Mouse (Mus musculus): Measurements from ENCODE around the gene Slc25a45. TPM values are rescaled to one million over a fixed set of nuclear protein-coding genes. Genes with fewer than 3 reads are reported as not detected.
A peak's percentile ranks its signal among the peaks of the same experiment; 100 is the strongest.

Slc25a45 gene
- polyA plus RNA-seq, 1 experiment from 2014 or later, result 2.3 TPM

DNA sequence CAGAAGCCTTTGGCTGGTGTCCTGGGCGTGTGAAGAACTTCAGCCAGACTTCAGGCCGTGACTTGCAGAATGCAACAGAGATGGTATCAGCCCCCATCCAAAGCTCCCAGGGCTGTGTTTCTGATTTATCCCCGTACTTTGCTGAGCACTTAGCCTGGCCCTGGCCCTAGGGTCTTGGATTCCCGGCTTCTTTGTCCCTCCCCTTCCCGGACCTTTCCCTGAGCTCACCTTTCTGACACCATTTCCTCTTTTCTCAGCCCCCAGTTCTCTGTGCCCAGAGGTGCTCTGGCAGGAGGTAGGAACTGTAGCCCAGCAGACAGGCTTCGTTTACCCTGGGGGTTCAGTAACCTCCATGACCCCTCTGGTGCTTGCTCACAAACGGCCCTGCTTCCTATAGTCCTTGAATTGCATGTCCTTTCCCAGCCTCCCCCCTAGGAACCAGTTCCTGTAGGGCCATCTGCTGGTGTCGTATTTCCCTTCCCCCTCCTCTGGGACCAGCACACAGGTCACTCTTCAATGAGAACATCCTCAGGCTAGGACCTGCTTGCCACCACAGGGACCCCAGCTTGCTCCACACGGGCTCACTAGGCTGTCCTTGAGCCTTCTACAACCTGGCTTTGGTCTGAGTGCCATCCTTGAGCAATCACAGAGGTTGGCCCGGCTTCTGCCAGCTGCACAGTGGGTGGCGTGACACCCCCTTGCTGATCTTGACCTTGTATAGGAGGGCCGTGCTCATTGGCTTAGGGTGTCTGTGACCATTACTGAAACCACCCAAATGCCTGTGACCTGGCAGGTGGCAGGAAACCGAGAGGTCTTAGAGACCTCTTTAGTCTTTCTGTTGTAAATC, 28.6 kb upstream of the Slc25a45 start:
- H3K4me3 ChIP-seq (ENCODE audit: low read depth, low read length), result 0 out of 2 replicates have a peak overlapping the region, but pooled peaks have one; percentile 8
- H3K4me1 ChIP-seq (ENCODE audit: control insufficient read depth, insufficient read depth, low read length), result peaks cover 75% of the 10 kb centered on the region
- no peak for ATAC-seq (replicated peaks; ENCODE audit: insufficient number of reproducible peaks, low FRiP score, low TSS enrichment)
- H3K27ac ChIP-seq (ENCODE audit: low read depth, low read length), result peak overlapping the region; percentile 97
- peak overlapping the region; percentile 67 for H3K9ac ChIP-seq (ENCODE audit: low read depth, low read length)
- H3K27me3 ChIP-seq (ENCODE audit: control insufficient read depth, insufficient read depth, low read length), result no peaks in the 10 kb centered on the region
- 32% methylated on average over 13 of the region's 13 CpGs for WGBS (ENCODE audit: insufficient replicate concordance)
- H3K4me2 ChIP-seq, result peak overlapping the region; percentile 63
- peaks cover 6% of the 10 kb centered on the region; the same call in 1 of the 2 replicates for H3K36me3 ChIP-seq (ENCODE audit: control insufficient read depth, insufficient read depth, low read length)
- H3K9me3 ChIP-seq (replicated peaks; ENCODE audit: control insufficient read depth, low read length), result no peaks in the 10 kb centered on the region

DNA sequence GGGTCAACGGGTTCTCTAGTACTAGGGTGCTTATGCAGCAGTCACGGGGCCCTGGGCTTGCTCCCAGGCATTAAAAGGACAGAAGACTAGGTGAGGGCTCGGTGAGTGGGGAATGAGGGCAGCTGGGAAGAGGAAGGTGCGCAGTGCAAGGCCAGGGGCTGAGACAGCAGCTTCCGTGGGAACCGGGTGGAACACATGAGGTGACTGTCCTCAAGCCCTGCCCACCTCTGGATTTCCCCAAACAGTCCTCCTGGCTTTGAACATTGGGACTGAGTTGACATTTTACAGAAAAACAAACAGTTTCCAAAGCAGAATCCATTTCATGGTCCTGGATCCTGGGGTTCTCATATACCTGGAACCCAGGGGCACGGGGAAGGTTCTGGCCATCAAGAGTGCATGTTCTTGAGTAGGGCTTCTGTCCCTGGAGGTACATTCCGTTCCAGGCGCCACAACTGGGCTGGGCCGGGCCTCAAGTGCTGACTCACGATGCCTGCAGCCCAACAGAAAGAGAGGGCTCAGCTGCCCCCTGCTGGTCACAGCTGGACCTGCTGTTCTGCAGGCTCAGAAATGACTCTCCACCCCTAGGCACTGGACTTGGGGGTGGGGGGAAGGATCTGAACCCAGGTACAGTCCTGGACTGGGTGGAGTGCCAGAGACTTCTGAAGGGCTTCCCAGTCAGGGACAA, 27.6 kb upstream of the Slc25a45 start:
- Histone ChIP-seq H3K36me3 (ENCODE audit: control insufficient read depth, insufficient read depth, low read length) (peaks cover 11% of the 10 kb centered on the region; the same call in 1 of the 2 replicates), H3K27ac (ENCODE audit: low read depth, low read length) (peak overlapping the region; percentile 51), H3K4me1 (ENCODE audit: control insufficient read depth, insufficient read depth, low read length) (peaks cover 66% of the 10 kb centered on the region), H3K4me3 (ENCODE audit: low read depth, low read length) (0 out of 2 replicates have a peak overlapping the region, but pooled peaks have one; percentile 5), H3K27me3 (ENCODE audit: control insufficient read depth, insufficient read depth, low read length) (no peaks in the 10 kb centered on the region), H3K4me2 (peak overlapping the region; percentile 29; the same call in 1 of the 2 replicates), H3K9me3 (replicated peaks; ENCODE audit: control insufficient read depth, low read length) (no peaks in the 10 kb centered on the region), H3K9ac (ENCODE audit: low read depth, low read length) (peak overlapping the region; percentile 0; the same call in 1 of the 2 replicates)
- 28% methylated on average over 11 of the region's 11 CpGs for WGBS (ENCODE audit: insufficient replicate concordance)
- ATAC-seq (replicated peaks; ENCODE audit: insufficient number of reproducible peaks, low FRiP score, low TSS enrichment), result peak; percentile 12; the same call in 1 of the 2 replicates

DNA sequence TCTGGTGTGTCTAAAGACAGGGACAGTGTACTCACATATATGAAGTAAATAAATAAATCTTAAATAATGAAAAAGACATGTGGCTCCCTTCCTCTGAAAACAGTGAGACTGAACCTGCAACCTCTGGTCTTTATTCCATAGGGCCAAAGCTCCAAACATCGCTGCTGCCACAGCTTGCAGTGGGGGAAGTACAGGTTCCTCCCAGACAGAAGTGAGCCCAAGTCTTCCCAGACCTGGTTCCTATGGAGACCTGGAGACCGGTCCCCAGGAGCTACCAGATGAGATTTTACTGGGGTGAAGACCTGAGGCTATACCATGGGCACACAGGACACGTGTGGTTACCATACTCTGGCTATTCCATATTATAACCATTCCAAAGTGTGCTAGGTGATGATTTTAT, 26.7 kb upstream of the Slc25a45 start:
- no peaks in the 10 kb centered on the region for H3K9me3 ChIP-seq (replicated peaks; ENCODE audit: control insufficient read depth, low read length)
- H3K4me3 ChIP-seq (ENCODE audit: low read depth, low read length), result no peak overlapping the region
- 84% methylated on average over 3 of the region's 3 CpGs for WGBS (ENCODE audit: insufficient replicate concordance)
- H3K9ac ChIP-seq (ENCODE audit: low read depth, low read length), result no peak overlapping the region
- peaks cover 60% of the 10 kb centered on the region for H3K4me1 ChIP-seq (ENCODE audit: control insufficient read depth, insufficient read depth, low read length)
- peaks cover 14% of the 10 kb centered on the region for H3K36me3 ChIP-seq (ENCODE audit: control insufficient read depth, insufficient read depth, low read length)
- no peak overlapping the region for H3K4me2 ChIP-seq
- H3K27ac ChIP-seq (ENCODE audit: low read depth, low read length), result no peak overlapping the region
- no peaks in the 10 kb centered on the region for H3K27me3 ChIP-seq (ENCODE audit: control insufficient read depth, insufficient read depth, low read length)
- no peak for ATAC-seq (replicated peaks; ENCODE audit: insufficient number of reproducible peaks, low FRiP score, low TSS enrichment)

DNA sequence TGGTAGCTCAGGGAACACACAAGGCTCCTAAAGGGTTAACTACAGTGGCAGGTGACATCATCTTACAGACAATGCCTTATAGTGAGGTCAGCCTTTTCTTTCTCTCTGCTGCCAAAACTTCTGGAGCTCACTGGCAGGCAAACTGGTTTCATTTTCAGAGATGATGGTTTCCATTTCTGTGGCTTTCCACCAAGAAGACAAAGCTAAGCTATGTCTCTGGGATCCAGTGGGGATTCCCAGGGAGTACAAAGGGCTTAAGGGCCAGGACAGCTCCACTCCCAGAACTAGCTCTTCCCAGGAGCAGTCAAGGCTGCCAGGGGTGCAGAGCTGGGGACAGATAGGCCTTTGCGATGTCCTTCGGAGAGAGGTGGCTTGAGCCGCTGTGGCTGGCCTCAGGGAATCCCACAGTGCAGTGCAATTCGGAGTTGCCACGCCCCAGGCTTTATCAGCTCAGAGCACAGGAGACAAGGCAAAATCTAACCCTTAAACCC, 26.1 kb upstream of the Slc25a45 start:
- no peak for ATAC-seq (replicated peaks; ENCODE audit: insufficient number of reproducible peaks, low FRiP score, low TSS enrichment)
- Histone ChIP-seq H3K9me3 (replicated peaks; ENCODE audit: control insufficient read depth, low read length) (no peaks in the 10 kb centered on the region), H3K4me3 (ENCODE audit: low read depth, low read length) (no peak overlapping the region), H3K9ac (ENCODE audit: low read depth, low read length) (peak overlapping the region; percentile 61), H3K27ac (ENCODE audit: low read depth, low read length) (peak overlapping the region; percentile 65), H3K36me3 (ENCODE audit: control insufficient read depth, insufficient read depth, low read length) (peaks cover 16% of the 10 kb centered on the region), H3K4me2 (peak overlapping the region; percentile 31), H3K4me1 (ENCODE audit: control insufficient read depth, insufficient read depth, low read length) (peaks cover 58% of the 10 kb centered on the region), H3K27me3 (ENCODE audit: control insufficient read depth, insufficient read depth, low read length) (no peaks in the 10 kb centered on the region)
- WGBS (ENCODE audit: insufficient replicate concordance), result 38% methylated on average over 5 of the region's 5 CpGs

DNA sequence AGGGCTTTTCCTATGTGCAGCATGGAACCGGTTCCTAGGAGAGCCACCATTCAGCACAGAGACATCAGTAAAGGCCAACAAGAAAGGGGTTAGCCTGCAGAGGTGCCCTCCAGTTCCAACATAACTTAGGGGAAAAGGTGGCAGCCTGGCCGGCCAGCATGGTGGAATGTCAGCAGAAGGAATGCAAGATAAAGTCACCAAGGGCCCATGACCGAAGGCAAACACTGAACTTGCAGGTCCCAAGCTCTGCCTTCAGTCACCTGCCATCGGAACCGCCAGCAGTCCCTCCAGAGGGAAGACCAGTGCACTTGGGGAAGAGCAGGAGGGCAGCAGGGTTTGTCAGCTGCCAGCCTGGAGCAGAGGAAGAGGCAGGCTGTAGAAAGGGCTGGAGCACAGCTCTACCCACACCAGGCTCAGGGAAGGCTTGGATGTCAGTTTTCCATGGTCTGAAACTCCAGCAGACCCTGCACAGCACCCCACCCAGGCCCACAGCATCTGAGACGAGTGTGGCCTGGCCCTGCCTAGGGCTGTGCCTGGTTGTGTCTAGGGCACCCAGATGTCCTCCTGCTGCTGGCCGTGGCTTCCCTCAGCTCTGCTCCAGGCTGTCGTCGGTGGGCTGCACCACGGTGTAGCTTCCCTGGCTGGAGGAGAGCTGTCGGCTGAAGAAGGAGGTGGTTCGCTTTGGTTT, 25.4 kb upstream of the Slc25a45 start:
- Histone ChIP-seq H3K4me1 (ENCODE audit: control insufficient read depth, insufficient read depth, low read length) (peaks cover 52% of the 10 kb centered on the region), H3K9me3 (replicated peaks; ENCODE audit: control insufficient read depth, low read length) (no peaks in the 10 kb centered on the region), H3K27ac (ENCODE audit: low read depth, low read length) (peak overlapping the region; percentile 65), H3K9ac (ENCODE audit: low read depth, low read length) (peak overlapping the region; percentile 59), H3K27me3 (ENCODE audit: control insufficient read depth, insufficient read depth, low read length) (no peaks in the 10 kb centered on the region), H3K4me3 (ENCODE audit: low read depth, low read length) (no peak overlapping the region), H3K4me2 (0 out of 2 replicates have a peak overlapping the region, but pooled peaks have one; percentile 6), H3K36me3 (ENCODE audit: control insufficient read depth, insufficient read depth, low read length) (peaks cover 19% of the 10 kb centered on the region)
- WGBS (ENCODE audit: insufficient replicate concordance), result 56% methylated on average over 12 of the region's 12 CpGs
- ATAC-seq (replicated peaks; ENCODE audit: insufficient number of reproducible peaks, low FRiP score, low TSS enrichment), result no peak

DNA sequence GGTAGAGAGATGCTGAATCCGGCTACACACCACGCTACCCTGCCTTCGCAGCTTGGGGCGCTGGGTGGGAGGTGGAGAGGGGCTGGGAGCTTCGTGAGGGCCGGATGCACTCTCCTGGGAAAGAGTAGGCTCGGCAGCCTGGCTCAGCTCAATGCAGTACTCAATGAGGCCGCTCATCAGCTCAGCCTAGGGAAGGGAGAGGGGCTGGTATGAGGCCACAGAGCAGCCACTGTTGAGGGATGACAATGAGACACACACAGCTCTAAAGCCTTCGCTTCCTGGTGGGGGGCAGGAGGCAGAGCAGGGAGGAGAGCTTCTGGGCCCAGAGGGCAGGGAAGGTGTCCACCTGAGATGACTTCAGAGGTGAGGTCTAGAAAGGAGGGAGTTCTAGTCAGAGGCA, 21.0 kb upstream of the Slc25a45 start:
- H3K4me2 ChIP-seq, result no peak overlapping the region
- no peaks in the 10 kb centered on the region for H3K27me3 ChIP-seq (ENCODE audit: control insufficient read depth, insufficient read depth, low read length)
- no peak overlapping the region for H3K9ac ChIP-seq (ENCODE audit: low read depth, low read length)
- H3K9me3 ChIP-seq (replicated peaks; ENCODE audit: control insufficient read depth, low read length), result no peaks in the 10 kb centered on the region
- no peak for ATAC-seq (replicated peaks; ENCODE audit: insufficient number of reproducible peaks, low FRiP score, low TSS enrichment)
- H3K27ac ChIP-seq (ENCODE audit: low read depth, low read length), result no peak overlapping the region
- 81% methylated on average over 9 of the region's 9 CpGs for WGBS (ENCODE audit: insufficient replicate concordance)
- no peak overlapping the region for H3K4me3 ChIP-seq (ENCODE audit: low read depth, low read length)
- peaks cover 16% of the 10 kb centered on the region for H3K4me1 ChIP-seq (ENCODE audit: control insufficient read depth, insufficient read depth, low read length)
- H3K36me3 ChIP-seq (ENCODE audit: control insufficient read depth, insufficient read depth, low read length), result peaks cover 40% of the 10 kb centered on the region

DNA sequence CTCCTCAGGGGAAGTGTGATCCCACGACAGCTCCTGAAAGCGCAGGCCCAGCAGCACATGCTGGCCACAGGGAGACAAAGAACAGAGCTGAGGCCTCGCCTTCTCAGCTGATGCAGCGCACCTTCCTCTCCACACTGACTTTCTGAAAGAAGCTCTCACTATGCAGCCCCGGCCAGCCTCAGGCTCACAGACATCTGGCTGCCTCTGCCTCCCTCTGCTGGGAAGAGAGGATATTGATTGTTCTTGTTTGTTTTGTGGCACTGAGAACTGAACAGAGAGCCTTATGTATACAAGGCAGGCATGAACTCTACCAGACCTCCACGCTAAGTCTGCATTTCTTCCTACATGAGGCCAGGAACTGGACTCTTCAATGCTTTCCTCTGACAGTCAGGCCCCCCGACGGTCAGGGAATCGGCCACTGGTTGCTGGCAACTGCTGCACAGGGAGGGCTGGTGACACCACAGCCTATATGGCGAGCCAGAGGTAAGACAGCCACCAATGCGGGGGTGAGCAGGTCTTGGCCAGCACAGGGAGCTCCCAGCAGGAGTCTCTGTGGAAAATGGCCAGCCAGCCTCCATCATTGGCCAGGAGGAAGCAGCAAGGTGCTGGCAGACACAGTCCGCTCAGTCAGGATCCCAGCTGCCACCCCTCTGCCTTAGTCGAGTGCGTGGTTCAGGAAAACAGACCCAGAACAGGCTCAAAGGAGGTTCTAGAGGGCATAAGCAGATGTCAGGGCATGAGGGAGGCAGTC, 15.1 kb upstream of the Slc25a45 start:
- Histone ChIP-seq H3K9ac (ENCODE audit: low read depth, low read length) (no peak overlapping the region), H3K4me3 (ENCODE audit: low read depth, low read length) (no peak overlapping the region), H3K36me3 (ENCODE audit: control insufficient read depth, insufficient read depth, low read length) (peaks cover 43% of the 10 kb centered on the region), H3K4me2 (no peak overlapping the region), H3K9me3 (replicated peaks; ENCODE audit: control insufficient read depth, low read length) (0 out of 2 replicates have a peak, but pooled peaks cover 3% of the 10 kb centered on the region), H3K4me1 (ENCODE audit: control insufficient read depth, insufficient read depth, low read length) (peaks cover 5% of the 10 kb centered on the region; the same call in 1 of the 2 replicates), H3K27me3 (ENCODE audit: control insufficient read depth, insufficient read depth, low read length) (no peaks in the 10 kb centered on the region), H3K27ac (ENCODE audit: low read depth, low read length) (no peak overlapping the region)
- WGBS (ENCODE audit: insufficient replicate concordance), result 94% methylated on average over 14 of the region's 14 CpGs
- no peak for ATAC-seq (replicated peaks; ENCODE audit: insufficient number of reproducible peaks, low FRiP score, low TSS enrichment)

Data from heart, embryonic 11.5 days (tissue).